Mouse (Mus musculus) adrenal gland, postnatal 14 days (tissue): Measurements from ENCODE around the gene Uqcc3. TPM values are rescaled to one million over a fixed set of nuclear protein-coding genes. Genes with fewer than 3 reads are reported as not detected.
"Not testable (repeated sequence)": the region's sequence is repeated elsewhere in the genome, so short reads cannot be mapped to it uniquely, and the experiment has no call there.

Source experiments
- DNase-seq: peaks from one replicate; pipeline ENCODE4 v3.0.0; 2021; ENCODE audit warnings: mixed read lengths
- microRNA-seq, 2 experiments: library from miRNA; unstranded; fragments of <30 nt; microRNA quantifications; one replicate each; pipeline ENCODE4 v1.2.0; 2021
- total RNA-seq: library from RNA; stranded (reverse); gene quantifications from 2 replicates; pipeline ENCODE4 v1.2.3, GENCODE M21; 2021

Gene Uqcc3
- total RNA-seq, 1 experiment from 2014 or later: 80.7 TPM

GRCm38 (mm10) chr19:8850402-8850901 is 30.3 kb downstream of the Uqcc3 start, which contains the start of gene Lrrn4cl:
Gene Lrrn4cl (plus strand): TSS chr19:8850768.
- DNase-seq: peak; percentile 72

GRCm38 (mm10) chr19:8848356-8848755 is 32.4 kb downstream of the Uqcc3 start:
- DNase-seq: no peak

- DNase-seq: peak; percentile 91
These were observed 36.2 kb downstream of the Uqcc3 start for GRCm38 (mm10) chr19:8844371-8845129.

- DNase-seq: no peak
These were observed 37.8 kb downstream of the Uqcc3 start for GRCm38 (mm10) chr19:8842961-8843360.

- no peak for DNase-seq
These were observed 39.7 kb downstream of the Uqcc3 start for GRCm38 (mm10) chr19:8841012-8841411.

- peak; percentile 88 for DNase-seq
These were observed 40.6 kb downstream of the Uqcc3 start for GRCm38 (mm10) chr19:8839908-8840791.

GRCm38 (mm10) chr19:8839103-8839907 is 41.4 kb downstream of the Uqcc3 start, which contains the start of gene Gng3:
Gene Gng3 (minus strand): TSS chr19:8839194.
- no peak for DNase-seq

- peak; percentile 64 for DNase-seq
These were observed 42.5 kb downstream of the Uqcc3 start for GRCm38 (mm10) chr19:8838041-8838730.

- DNase-seq: peak; percentile 90
These were observed 43.4 kb downstream of the Uqcc3 start, which contains the start of gene Bscl2 for GRCm38 (mm10) chr19:8837251-8837791. Gene Bscl2 (plus strand): TSS chr19:8837467.

- not testable (repeated sequence) for DNase-seq
These were observed 44.4 kb downstream of the Uqcc3 start for GRCm38 (mm10) chr19:8836327-8836726.

- DNase-seq: no peak
These were observed 47.8 kb downstream of the Uqcc3 start for GRCm38 (mm10) chr19:8832971-8833370.

GRCm38 (mm10) chr19:8831262-8831661 is 49.5 kb downstream of the Uqcc3 start:
- DNase-seq: no peak

- no peak for DNase-seq
These were observed 50.1 kb downstream of the Uqcc3 start for GRCm38 (mm10) chr19:8830664-8831063.

Small RNAs within 50 kb of the gene (microRNA-seq; reads per million reads assigned to microRNA genes)
- gene Mir5136: 0.76 to 0.85 reads per million in 2 experiments

Other genes starting within 250 kb of the Uqcc3 start
- gene Chrm1, start 217.1 kb downstream of the Uqcc3 start, total RNA-seq: 1.5 and 2.4 TPM in 2 replicates
- 178 and 199 TPM in 2 replicates for gene Slc3a2, start 157.6 kb downstream of the Uqcc3 start, total RNA-seq
- gene Wdr74, start 145.1 kb downstream of the Uqcc3 start, total RNA-seq: 50.8 and 68.2 TPM in 2 replicates
- 2.3 and 2.4 TPM in 2 replicates for gene 1700092M07Rik, start 140.2 kb downstream of the Uqcc3 start, total RNA-seq
- 77.9 and 90.8 TPM in 2 replicates for gene Stx5a, start 139.5 kb downstream of the Uqcc3 start, total RNA-seq
- 110 and 120 TPM in 2 replicates for gene Nxf1, start 123.8 kb downstream of the Uqcc3 start, total RNA-seq
- gene Tmem223, start 109.9 kb downstream of the Uqcc3 start, total RNA-seq: 102 and 111 TPM in 2 replicates
- 44.7 and 45.9 TPM in 2 replicates for gene Tmem179b, start 106.5 kb downstream of the Uqcc3 start, total RNA-seq
- 15.2 and 18.2 TPM in 2 replicates for gene Taf6l, start 94.5 kb downstream of the Uqcc3 start, total RNA-seq
- gene Polr2g, start 82.3 kb downstream of the Uqcc3 start, total RNA-seq: 85.2 and 89.1 TPM in 2 replicates
- gene Zbtb3, start 78.4 kb downstream of the Uqcc3 start, total RNA-seq: 2.4 and 2.9 TPM in 2 replicates
- gene Ttc9c, start 61.6 kb downstream of the Uqcc3 start, total RNA-seq: 29.6 and 32.0 TPM in 2 replicates
- gene Hnrnpul2, start 60.9 kb downstream of the Uqcc3 start, total RNA-seq: 77.0 and 79.6 TPM in 2 replicates
- gene AC129217.1, start 51.1 kb downstream of the Uqcc3 start, total RNA-seq: 7.5 TPM in 1 of 2 replicates, not detected in the other
- 143 and 153 TPM in 2 replicates for gene Bscl2, start 43.5 kb downstream of the Uqcc3 start, total RNA-seq
- 6.4 and 9.3 TPM in 2 replicates for gene Gng3, start 41.7 kb downstream of the Uqcc3 start, total RNA-seq
- 3.8 and 4.1 TPM in 2 replicates for gene Lrrn4cl, start 30.2 kb downstream of the Uqcc3 start, total RNA-seq
- 214 and 218 TPM in 2 replicates for gene Ubxn1, start 9.4 kb downstream of the Uqcc3 start, total RNA-seq
- 4.6 and 13.6 TPM in 2 replicates for gene Lbhd1, start 2.8 kb upstream of the Uqcc3 start, total RNA-seq
- not detected in 2 replicates for gene Gm49403, start 3.0 kb upstream of the Uqcc3 start, total RNA-seq
- gene 1810009A15Rik, start 7.9 kb upstream of the Uqcc3 start, total RNA-seq: 42.4 and 46.2 TPM in 2 replicates
- gene Gm49416, start 8.0 kb upstream of the Uqcc3 start, total RNA-seq: 6.0 TPM in 1 of 2 replicates, not detected in the other
- 22.5 and 23.1 TPM in 2 replicates for gene Ints5, start 12.1 kb upstream of the Uqcc3 start, total RNA-seq
- gene Ganab, start 17.1 kb upstream of the Uqcc3 start, total RNA-seq: 162 and 164 TPM in 2 replicates
- 52.1 and 53.8 TPM in 2 replicates for gene B3gat3, start 39.5 kb upstream of the Uqcc3 start, total RNA-seq
- gene Rom1, start 48.4 kb upstream of the Uqcc3 start, total RNA-seq: 25.7 and 33.3 TPM in 2 replicates
- gene Eml3, start 48.6 kb upstream of the Uqcc3 start, total RNA-seq: 45.4 and 49.5 TPM in 2 replicates
- gene Mta2, start 61.0 kb upstream of the Uqcc3 start, total RNA-seq: 93.1 and 105 TPM in 2 replicates
- 20.2 and 21.7 TPM in 2 replicates for gene Tut1, start 72.9 kb upstream of the Uqcc3 start, total RNA-seq
- 355 and 413 TPM in 2 replicates for gene Eef1g, start 86.1 kb upstream of the Uqcc3 start, total RNA-seq
- gene Ahnak, start 108.4 kb upstream of the Uqcc3 start, total RNA-seq: 157 and 186 TPM in 2 replicates
- 4.4 TPM in 1 of 2 replicates, not detected in the other for gene Scgb1a1, start 207.0 kb upstream of the Uqcc3 start, total RNA-seq